Mouse (Mus musculus): ENCODE data around the gene Olfr315. TPM values are rescaled to one million over a fixed set of nuclear protein-coding genes. Genes with fewer than 3 reads are reported as not detected.

Olfr315 gene
- polyA plus RNA-seq, 1 experiment from 2014 or later: not detected

Other genes starting within 250 kb of the Olfr315 start
- not detected in 2 replicates for gene Olfr330, start 238.4 kb upstream of the Olfr315 start, polyA plus RNA-seq (2015; fragmentation: Nextera tagmentation; extraction: Ambion mirVana)
- gene Olfr329-ps, start 226.8 kb upstream of the Olfr315 start, polyA plus RNA-seq (2015; fragmentation: Nextera tagmentation; extraction: Ambion mirVana): not detected in 2 replicates
- 0.06 and 0.12 TPM in 2 replicates for gene Olfr328, start 217.6 kb upstream of the Olfr315 start, polyA plus RNA-seq (2015; fragmentation: Nextera tagmentation; extraction: Ambion mirVana)
- gene Olfr224, start 202.6 kb upstream of the Olfr315 start, polyA plus RNA-seq (2015; fragmentation: Nextera tagmentation; extraction: Ambion mirVana): not detected in 2 replicates
- not detected in 2 replicates for gene Olfr325, start 195.5 kb upstream of the Olfr315 start, polyA plus RNA-seq (2015; fragmentation: Nextera tagmentation; extraction: Ambion mirVana)
- not detected in 2 replicates for gene Olfr324, start 178.1 kb upstream of the Olfr315 start, polyA plus RNA-seq (2015; fragmentation: Nextera tagmentation; extraction: Ambion mirVana)
- not detected in 2 replicates for gene 2210407C18Rik, start 157.1 kb upstream of the Olfr315 start, polyA plus RNA-seq (2015; fragmentation: Nextera tagmentation; extraction: Ambion mirVana)
- gene Olfr323, start 142.7 kb upstream of the Olfr315 start, polyA plus RNA-seq (2015; fragmentation: Nextera tagmentation; extraction: Ambion mirVana): not detected in 2 replicates
- 0.10 and 0.13 TPM in 2 replicates for gene Trim58, start 132.7 kb upstream of the Olfr315 start, polyA plus RNA-seq (2015; fragmentation: Nextera tagmentation; extraction: Ambion mirVana)
- 0.11 TPM in 1 of 2 replicates, not detected in the other for gene Olfr322, start 114.4 kb upstream of the Olfr315 start, polyA plus RNA-seq (2015; fragmentation: Nextera tagmentation; extraction: Ambion mirVana)
- gene Olfr320, start 92.1 kb upstream of the Olfr315 start, polyA plus RNA-seq (2015; fragmentation: Nextera tagmentation; extraction: Ambion mirVana): not detected in 2 replicates
- not detected in 2 replicates for gene Olfr319, start 74.0 kb upstream of the Olfr315 start, polyA plus RNA-seq (2015; fragmentation: Nextera tagmentation; extraction: Ambion mirVana)
- gene Olfr318, start 49.2 kb upstream of the Olfr315 start, polyA plus RNA-seq (2015; fragmentation: Nextera tagmentation; extraction: Ambion mirVana): not detected in 2 replicates
- gene Olfr317, start 34.0 kb upstream of the Olfr315 start, polyA plus RNA-seq (2015; fragmentation: Nextera tagmentation; extraction: Ambion mirVana): 0.08 and 0.44 TPM in 2 replicates
- not detected in 2 replicates for gene Olfr316, start 20.5 kb upstream of the Olfr315 start, polyA plus RNA-seq (2015; fragmentation: Nextera tagmentation; extraction: Ambion mirVana)
- gene Olfr314, start 9.8 kb downstream of the Olfr315 start, polyA plus RNA-seq (2015; fragmentation: Nextera tagmentation; extraction: Ambion mirVana): not detected in 2 replicates
- 12.2 and 13.4 TPM in 2 replicates for gene Fam183b, start 28.8 kb downstream of the Olfr315 start, polyA plus RNA-seq (2015; fragmentation: Nextera tagmentation; extraction: Ambion mirVana)
- gene Olfr313, start 41.8 kb downstream of the Olfr315 start, polyA plus RNA-seq (2015; fragmentation: Nextera tagmentation; extraction: Ambion mirVana): not detected in 2 replicates
- 0.04 TPM in 1 of 2 replicates, not detected in the other for gene Olfr312, start 56.0 kb downstream of the Olfr315 start, polyA plus RNA-seq (2015; fragmentation: Nextera tagmentation; extraction: Ambion mirVana)
- gene Olfr311, start 66.1 kb downstream of the Olfr315 start, polyA plus RNA-seq (2015; fragmentation: Nextera tagmentation; extraction: Ambion mirVana): not detected in 2 replicates
- 24.7 and 25.4 TPM in 2 replicates for gene Gm12258, start 74.0 kb downstream of the Olfr315 start, polyA plus RNA-seq (2015; fragmentation: Nextera tagmentation; extraction: Ambion mirVana)
- 14.1 and 14.2 TPM in 2 replicates for gene 2810021J22Rik, start 94.0 kb downstream of the Olfr315 start, polyA plus RNA-seq (2015; fragmentation: Nextera tagmentation; extraction: Ambion mirVana)
- gene Zfp39, start 131.0 kb downstream of the Olfr315 start, polyA plus RNA-seq (2015; fragmentation: Nextera tagmentation; extraction: Ambion mirVana): 7.1 TPM in 2 replicates
- not detected in 2 replicates for gene Btnl10, start 144.7 kb downstream of the Olfr315 start, polyA plus RNA-seq (2015; fragmentation: Nextera tagmentation; extraction: Ambion mirVana)
- gene Rnf187, start 165.7 kb downstream of the Olfr315 start, polyA plus RNA-seq (2015; fragmentation: Nextera tagmentation; extraction: Ambion mirVana): 626 and 662 TPM in 2 replicates
- gene Hist3h2ba, start 175.7 kb downstream of the Olfr315 start, polyA plus RNA-seq (2015; fragmentation: Nextera tagmentation; extraction: Ambion mirVana): 311 and 338 TPM in 2 replicates
- 119 and 121 TPM in 2 replicates for gene Hist3h2a, start 181.5 kb downstream of the Olfr315 start, polyA plus RNA-seq (2015; fragmentation: Nextera tagmentation; extraction: Ambion mirVana)
- 1.5 and 2.0 TPM in 2 replicates for gene Trim17, start 181.5 kb downstream of the Olfr315 start, polyA plus RNA-seq (2015; fragmentation: Nextera tagmentation; extraction: Ambion mirVana)
- gene Trim11, start 204.9 kb downstream of the Olfr315 start, polyA plus RNA-seq (2015; fragmentation: Nextera tagmentation; extraction: Ambion mirVana): 22.1 and 24.1 TPM in 2 replicates